Mouse (Mus musculus) cerebellum, adult 11-12 months (tissue): ENCODE results near the gene Phactr1.

ENCODE experiments used
- DNase-seq: peaks from one replicate; pipeline ENCODE4 v3.0.0; 2022

Gene Phactr1

DNA sequence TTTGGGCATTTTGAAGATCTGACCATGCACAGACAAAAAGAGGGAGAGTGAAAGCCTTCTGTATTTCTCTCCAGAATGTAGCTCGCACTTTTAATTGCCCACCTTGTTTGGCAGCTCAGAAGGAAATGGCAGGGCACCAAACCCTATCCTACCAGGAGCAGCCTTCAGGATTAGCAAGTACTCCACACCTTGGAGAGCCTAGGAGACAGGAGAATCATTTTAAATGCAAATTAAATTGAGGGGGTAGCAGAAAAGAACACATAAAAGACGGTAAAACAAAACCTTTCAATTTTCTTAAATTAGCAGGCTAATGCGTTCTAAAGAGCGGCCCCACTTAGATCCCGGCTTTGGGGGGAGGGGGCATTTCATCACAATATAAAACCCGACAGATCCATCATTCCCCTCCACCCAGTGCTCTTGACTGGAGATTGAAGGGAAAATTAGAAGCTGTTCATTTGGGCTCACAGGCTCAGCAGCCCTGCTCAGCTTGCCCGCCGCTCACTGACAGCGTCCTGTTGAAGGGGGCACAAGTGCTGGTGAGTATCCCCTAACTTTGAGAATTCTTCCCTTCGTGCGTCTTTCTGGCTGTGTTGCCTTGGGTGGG, at the start of gene Phactr1:
Gene Phactr1 (plus strand): TSS at position 233 of the 604 bp plus-strand sequence.
- DNase-seq = no peak

GRCm38 (mm10) chr13:42634908-42635307, 45.5 kb upstream of the Phactr1 start:
- DNase-seq = no peak

GRCm38 (mm10) chr13:42650228-42650627, 30.2 kb upstream of the Phactr1 start:
- no peak for DNase-seq

DNA sequence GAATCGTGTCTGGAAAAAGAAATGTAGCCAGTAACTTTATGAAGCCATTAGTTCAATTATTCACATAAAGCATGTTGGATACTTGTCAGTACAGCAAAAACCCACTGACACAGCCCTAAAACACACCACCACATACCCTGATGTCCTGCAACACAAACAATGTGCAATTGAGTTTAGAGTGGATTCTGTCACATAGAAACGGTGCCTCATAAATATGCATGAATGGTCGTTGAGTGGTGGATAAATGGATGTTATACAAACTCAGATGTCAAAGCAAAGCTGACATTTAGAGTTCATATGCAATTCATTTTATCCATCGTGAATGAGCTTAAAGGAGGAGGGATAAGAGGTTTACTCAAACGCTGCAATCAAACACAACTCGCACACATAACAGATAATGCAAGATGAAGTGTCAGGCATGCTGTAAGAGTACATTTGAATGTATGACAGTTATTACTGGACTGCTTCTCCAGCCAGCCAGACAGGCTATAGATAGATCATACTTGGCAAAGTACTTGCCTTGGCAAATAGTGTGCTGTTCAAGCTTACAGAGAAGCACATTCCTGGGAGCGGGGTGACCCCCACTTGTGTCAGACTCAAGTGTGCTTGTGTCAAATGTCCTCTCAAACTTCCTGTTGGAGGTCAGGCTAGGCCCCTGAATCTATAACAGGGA, 23.6 kb upstream of the Phactr1 start:
- DNase-seq = no peak

DNA sequence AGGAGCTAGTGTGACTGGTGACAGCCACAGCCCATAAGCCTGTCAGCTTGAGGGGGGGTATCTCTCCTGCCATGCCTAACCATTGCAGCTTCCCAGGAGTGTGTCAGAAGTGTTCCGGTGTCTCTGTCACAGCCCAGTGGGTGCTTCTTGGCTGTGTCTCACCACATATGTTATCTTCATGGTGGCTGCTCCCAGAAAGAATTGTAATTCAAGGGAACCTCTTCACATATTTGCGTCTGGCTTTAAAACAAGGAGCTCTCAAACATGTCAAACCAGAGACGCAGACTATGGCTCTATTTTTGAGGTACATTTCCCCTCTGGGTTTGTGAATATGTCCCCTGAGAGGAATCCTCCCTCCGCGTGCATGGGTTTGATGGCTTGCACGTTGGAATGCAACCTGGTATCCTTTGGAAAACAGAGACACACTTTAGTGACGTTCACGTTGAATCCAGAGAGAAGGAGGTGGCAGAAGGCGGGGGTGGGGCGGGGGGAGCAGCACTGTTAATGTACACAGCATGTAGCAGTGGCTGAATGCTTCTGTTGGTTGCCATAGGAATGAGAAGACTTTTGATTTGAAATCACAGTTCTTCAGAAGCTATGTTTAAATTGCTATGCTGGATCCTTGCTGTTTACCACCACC, 8.7 kb upstream of the Phactr1 start:
- peak; percentile 53 for DNase-seq

GRCm38 (mm10) chr13:42681299-42681698, 876 bp downstream of the Phactr1 start:
- no peak for DNase-seq

DNA sequence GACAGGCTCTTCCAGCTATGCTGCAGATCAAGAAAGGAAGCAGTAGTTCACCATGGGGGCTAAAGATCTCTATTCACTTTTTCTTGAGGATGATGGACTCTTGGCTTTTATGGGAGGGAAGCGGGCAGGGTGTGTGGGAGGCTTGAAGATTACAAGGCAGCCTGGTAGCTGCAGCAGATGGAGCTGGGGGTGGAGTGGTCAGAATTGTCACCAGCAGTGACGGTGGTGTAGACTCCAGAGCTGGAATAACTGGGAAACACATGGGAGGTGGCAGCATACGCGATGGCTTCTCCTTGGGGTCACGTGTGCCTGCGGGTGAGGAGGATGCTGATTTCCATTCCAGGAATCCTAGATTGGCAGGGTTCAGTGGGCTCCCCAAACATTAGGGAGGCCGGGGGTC, 3.8 kb downstream of the Phactr1 start:
- DNase-seq = no peak

DNA sequence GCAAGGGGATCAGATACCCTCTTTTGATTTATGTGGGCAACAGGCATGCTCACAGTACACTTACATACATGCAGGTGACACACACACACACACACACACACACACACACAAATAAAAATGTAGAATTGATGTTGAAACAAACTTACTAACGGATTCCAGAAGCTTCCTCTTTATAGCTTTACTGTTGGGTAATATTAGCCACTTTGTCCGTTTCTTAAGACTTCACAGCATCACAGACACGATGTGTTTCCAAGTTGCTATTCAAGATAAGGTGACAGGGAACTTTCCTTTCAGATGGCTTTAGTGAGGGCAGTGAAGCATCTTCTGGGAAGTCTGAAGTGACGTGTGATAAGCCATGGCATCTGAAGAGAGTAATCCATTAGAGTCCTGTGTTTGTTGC, 11.8 kb downstream of the Phactr1 start:
- DNase-seq = no peak

- no peak for DNase-seq
These were observed 16.2 kb downstream of the Phactr1 start for GRCm38 (mm10) chr13:42696641-42697040.

DNA sequence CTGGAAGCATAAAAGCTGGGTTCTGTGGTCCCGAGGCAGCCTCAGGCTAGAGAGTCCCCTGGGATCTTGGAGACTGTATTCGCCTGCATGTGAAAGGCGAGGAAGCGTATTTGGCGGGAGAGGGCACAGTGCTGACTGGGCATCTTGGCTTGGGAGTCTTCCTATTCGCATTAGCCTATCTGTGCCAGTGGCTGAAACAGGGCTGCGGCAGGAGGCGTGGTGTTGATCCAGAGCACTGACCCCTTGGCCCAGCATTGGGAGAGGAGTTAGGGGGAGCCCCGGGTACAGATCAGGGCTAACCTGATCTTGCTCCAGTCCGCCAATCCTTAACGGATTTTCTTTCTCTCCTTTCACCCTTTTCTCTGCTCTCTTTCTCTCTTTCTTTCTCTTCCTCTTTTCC, 28.7 kb downstream of the Phactr1 start:
- DNase-seq = peak; percentile 59

DNA sequence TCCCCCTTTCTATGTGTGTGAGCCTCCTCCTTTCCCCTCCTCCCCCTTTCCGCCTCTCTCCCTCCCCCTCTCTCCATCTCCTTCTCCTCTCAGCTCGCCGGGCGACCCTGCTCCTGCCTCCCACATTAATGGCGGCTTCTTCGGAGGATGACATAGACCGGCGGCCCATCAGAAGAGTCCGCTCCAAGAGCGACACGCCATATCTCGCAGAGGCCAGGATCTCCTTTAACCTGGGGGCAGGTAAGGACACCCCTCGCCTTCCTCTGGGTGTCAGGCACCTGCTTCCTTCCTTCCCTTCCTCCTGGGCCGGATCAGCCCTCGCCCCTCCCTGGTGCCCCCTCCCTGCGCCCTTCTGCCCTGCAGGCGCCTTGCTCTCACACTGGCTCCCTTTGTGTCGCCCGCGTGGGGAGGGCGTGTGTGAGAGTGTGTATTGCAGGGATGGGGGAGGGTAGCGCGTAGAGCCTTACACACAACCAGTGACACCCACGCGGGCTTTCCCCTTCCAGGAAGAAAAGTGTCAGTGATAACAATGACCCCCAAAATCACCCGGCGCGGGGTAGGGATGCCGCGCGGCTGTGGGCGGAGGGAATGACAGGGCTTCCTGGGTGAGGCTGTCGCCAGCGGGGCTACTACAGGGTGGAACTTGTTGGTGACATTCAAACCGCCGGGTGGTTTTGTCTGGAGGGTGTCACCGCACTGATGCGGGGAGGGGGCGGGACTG, 29.3 kb downstream of the Phactr1 start:
- peak; percentile 74 for DNase-seq

DNA sequence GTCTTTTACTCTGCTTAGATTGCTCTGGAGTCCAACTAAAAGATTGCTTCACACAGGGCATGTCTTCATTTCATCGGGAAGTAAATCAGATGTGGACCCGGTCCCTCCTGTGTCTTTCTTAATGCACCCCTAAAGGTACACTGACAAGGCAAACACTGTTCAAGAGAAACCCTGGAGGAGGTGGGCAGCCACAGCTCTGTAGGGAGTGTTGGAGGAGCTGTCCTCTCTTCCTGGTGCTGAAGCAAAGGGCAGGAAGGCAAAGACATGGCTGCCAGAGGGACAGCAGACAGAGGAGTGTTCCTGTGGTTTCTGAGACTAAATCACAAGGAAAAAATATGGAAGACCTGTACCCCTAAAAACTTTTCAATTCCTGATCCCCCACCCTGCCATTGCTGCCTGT, 31.1 kb downstream of the Phactr1 start:
- DNase-seq = no peak

DNA sequence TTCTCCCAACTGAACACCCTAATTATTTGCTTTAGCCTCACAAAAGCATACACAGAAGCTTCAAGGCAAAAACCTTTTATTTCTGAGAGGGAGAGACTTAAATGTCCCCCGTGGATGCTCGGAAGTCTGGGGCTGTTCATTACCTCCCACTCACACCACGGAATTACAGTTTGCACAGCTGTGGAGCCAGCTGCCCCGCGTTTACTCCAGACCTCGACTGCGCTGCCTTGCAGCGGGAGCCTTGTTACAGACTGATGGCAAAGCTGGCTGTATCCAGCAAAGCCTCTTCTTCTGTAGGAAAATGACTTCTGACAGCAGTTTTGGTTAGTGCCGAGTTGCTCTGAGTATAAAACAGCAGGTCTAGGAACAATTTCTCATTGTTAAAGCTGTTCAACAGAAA, 39.0 kb downstream of the Phactr1 start:
- DNase-seq = no peak

- DNase-seq = no peak
These were observed 39.7 kb downstream of the Phactr1 start for GRCm38 (mm10) chr13:42720135-42720534.

DNA sequence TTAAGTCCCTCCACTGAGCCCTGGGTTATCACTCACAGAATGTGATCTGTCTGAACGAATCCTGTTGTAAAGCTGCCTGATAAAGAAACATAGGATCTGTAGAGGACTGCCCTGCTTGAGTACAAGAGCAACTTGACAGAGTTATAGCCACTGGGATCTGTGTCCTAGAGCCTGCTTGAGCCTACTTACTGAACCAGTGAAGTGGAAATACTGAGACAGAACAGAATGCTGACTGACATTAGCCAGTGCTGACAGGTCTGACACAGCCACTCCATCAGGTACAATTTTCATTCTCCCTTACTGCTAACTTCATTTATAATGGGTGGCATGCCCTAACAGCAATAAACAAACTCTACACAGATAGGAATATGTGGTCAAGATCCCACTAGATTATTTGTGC, 40.2 kb downstream of the Phactr1 start:
- no peak for DNase-seq

GRCm38 (mm10) chr13:42724011-42724410, 43.6 kb downstream of the Phactr1 start:
- DNase-seq = no peak

- peak; percentile 35 for DNase-seq
These were observed 45.3 kb downstream of the Phactr1 start for GRCm38 (mm10) chr13:42725709-42726231.

- DNase-seq = no peak
These were observed 57.1 kb downstream of the Phactr1 start for GRCm38 (mm10) chr13:42737486-42737885.

DNA sequence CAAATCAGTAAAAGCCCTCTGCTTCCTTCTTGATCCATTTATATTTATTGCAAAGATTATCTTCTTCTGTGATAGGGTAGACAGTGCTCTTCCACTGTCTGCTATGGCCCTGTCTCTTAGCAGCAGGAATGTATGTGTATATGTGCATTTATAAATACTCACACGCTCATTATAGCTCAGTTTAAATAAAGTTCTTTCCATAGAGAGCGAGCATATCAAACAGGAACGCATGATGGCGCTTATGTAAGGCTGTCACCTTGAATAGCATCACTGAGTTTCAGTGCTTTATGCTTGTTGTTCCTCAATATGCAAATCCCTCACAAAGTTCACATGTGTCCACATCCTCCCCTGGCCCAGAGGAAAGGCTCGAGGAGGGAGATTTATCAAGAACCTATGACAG, 57.7 kb downstream of the Phactr1 start:
- DNase-seq = no peak

- DNase-seq = no peak
These were observed 61.8 kb downstream of the Phactr1 start for GRCm38 (mm10) chr13:42742226-42742625.

DNA sequence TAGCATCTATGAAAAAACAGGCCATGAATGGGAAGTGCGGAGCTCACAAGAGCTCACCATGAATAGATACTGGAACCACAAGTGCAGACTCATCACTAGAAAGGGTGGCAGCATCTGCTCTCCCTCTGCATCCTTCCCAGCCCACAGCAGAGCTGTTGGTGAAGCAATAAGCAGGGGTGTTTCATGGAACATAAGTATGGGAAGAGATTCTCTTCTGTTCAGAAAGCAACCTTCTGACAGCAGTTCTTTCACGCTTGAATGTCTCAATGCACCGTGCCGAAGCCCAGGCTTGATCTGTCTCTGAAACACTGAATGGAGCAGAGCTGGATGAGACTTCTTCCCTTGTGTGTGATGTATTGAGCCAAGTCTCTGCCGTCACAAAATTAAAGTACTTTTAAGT, 64.0 kb downstream of the Phactr1 start:
- no peak for DNase-seq

DNA sequence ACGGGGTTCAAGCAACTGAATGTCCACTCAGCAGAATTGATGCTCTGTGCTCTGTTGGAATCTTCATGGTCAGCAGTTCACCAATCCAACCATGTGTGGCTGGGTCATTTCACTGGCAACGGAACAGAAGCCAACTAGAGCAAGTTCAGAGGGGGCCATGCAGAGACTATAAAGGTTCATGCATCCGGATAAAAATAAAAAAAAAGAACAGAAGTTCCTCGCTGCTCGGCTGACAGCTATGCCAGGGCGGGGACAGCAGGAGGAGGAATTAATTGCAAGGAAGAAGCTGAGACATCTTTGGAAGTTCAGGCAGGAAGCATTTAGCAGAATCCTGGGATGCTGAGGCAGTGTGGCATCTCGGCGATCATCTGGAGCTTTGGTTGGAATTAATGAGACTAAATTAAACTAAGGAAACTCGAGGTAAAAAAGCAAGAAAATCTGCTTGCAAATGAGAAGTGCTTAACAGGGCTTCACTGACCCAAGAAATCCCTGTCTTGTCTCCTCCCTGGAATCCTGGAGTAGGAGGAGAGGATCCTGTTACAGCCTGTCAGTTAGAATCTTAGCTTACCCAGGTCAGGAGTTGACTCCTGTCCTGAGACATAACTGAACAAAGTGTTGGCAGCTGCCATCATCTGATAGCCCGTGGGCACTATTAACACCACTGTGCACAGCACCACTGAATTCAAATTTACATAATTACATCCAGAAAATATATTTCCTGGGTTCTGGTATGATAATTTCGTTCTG, 77.4 kb downstream of the Phactr1 start:
- no peak for DNase-seq

DNA sequence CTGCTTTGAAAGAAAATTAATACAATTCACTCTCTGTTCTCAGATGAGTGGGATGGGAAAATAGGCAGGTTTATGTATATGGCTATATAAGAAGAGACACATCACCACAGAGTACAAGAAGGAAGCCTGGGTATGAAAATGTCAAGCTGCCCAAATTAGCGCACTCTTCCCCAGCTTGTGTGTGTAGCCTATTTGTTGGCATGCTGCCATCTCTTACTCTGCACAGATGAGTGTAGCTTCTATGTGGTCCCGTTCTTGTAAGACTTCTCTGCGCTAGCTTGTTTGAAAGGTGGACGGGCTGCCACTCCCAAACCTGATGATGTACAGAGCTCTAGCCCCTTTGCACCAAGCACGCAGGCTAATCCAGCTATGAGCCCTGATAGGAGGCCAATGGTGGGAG, 78.7 kb downstream of the Phactr1 start:
- DNase-seq = no peak
